Mouse (Mus musculus): ENCODE data around the gene Gm5142. TPM values are rescaled to one million over a fixed set of nuclear protein-coding genes. Genes with fewer than 3 reads are reported as not detected.

Gm5142 gene
- total RNA-seq (2021): not detected
- long read RNA-seq, experiment 1: 0 reads
- long read RNA-seq, experiment 2: 0 reads

DNA sequence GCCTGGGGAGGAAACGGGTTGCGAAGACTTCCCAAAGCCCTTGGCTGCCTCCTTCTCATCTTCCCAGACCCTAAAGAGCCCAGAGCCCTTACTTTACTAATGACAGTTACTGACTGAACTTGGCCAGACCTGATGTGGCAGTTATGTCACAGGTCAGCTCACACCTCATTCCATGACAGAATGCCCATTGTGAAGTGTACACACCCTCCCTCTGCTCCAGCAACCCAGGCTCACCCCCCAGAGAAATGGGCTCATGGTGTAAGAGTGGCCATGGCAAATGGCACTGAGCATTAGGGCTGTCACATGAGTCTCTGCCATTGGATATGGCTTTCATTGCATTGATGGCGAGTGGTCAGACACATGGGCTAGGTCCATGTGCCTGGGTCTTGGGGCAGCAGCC, at the start of gene Gm5142:
Gm5142 (minus strand) TSS at position 101 of the 400 bp plus-strand sequence.
- DNase-seq (ENCODE audit: low spot score in 2 of 2): no peak

DNA sequence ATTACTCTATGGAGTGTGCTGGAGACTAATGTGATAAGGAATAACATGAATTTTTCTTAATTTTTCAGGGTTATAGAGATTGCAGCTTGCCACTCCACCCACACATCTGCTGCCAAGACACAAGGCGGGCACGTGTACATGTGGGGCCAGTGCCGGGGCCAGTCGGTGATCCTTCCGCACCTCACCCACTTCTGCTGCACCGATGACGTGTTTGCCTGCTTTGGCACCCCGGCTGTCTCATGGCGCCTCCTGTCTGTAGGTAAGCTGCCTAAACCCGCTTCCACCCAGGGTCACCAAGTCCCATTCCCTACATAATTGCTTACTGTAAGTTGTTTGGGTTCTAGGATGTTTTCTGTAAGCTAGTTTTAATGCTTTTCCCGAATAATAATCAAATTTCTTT, 47.7 kb upstream of the Gm5142 start:
- DNase-seq (ENCODE audit: low spot score in 2 of 2): no peak

DNA sequence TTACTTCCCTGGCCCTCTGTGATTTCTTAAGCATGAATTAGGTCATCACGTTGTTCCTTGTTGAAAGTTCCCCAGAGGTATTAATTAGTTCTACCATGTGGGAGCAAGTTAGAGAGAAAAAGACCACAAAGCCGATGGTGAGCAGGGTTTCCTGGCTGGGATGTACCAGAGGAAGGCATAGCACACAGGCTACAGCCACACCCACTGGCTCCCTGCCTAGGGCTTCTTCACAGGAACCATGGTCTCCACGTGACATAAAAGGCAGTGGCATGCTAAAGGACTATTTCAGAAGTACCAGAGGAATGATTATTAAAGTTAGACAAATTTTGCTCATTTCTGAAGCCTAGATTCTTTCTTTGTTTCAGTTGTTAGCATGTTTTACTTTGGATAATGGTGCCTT, 40.7 kb upstream of the Gm5142 start:
- DNase-seq (ENCODE audit: low spot score in 2 of 2): no peak

DNA sequence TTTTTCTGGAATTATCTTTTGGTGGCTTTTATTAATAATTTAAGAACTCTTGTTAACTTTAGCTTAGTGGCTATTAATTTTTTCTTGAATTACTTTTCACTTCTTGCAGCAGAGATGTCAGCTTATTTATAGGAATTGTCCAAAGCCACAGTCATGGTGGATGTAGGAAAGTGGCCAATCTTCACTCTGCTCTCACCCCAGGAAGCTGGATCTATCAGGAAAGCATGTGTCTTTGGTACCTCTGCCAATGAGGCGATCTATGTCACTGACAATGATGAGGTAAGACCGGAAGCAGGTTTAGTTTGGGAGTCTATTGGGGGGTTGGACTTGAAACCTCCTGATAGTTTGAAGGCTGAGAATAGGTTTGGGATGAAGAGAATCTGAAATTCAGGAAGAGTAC, 31.3 kb upstream of the Gm5142 start:
- DNase-seq (ENCODE audit: low spot score in 2 of 2): no peak

DNA sequence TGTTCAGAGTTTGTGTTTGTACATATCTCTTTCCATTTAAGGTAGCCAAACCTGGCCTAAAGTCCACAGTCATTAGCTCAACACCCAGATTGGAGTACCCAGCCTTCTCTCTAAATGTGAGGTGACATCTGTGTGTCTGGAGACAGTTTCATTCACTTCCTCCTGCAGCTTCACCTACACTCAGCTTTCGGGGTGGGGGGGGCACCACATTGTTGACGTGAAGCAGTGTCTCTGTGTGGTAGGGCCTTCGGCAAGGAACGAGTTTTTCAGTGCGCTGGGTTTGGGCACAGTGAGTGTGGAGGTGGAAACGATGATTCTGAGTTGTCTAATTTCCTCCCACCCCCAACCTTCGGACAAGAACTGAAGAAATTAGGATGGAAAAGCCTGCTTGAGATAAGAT, 30.5 kb upstream of the Gm5142 start:
- no peak for DNase-seq (ENCODE audit: low spot score in 2 of 2)

DNA sequence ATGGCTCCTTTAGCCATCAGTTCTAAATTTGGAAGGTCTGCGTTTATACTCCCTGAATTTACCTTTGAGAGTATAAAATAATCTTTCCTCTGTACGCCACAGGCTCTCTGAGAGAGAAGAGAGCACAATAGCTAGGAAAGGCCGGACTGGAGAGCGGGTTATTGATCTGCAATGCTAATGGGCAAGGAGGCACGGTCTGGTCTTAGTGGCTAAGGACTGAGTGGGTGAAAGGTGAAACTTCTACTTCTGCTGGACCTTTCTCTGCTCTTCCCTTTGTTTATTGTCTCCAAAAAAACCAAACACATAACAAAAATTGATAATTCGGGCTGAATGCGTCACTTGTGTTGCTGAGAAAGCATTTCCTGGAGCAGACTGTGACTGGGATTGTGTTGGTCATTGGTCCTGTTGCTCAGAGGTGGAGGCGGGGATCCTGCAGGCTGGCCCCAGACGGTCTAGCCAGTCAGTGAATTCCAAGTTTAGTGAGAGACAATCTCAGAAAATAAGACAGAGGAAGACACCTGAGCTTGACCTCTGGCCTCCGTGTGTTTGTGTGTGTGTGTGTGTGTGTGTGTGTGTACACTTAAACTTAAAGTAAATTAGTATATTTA, 27.5 kb upstream of the Gm5142 start:
- DNase-seq (ENCODE audit: low spot score in 2 of 2): no peak

DNA sequence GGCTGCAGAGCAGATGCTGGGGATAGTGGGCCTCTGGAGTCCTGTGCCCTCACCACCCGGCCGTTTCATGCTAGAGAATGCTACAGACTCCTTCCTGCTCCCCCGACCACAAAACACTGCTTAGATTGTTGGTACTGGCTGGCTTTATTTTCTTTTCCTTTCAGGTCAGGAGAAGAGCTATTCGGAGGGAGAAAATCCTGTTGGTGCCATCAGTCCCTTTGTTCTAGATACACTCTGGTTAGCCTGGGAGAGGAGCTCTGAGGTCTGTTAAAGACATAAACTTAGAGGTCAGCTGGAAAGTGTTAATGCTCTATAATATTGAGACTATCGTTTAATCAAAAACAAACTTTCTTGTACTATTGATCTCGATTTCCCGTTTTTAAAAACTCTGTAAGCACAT, 26.9 kb upstream of the Gm5142 start:
- DNase-seq (ENCODE audit: low spot score in 2 of 2): no peak

DNA sequence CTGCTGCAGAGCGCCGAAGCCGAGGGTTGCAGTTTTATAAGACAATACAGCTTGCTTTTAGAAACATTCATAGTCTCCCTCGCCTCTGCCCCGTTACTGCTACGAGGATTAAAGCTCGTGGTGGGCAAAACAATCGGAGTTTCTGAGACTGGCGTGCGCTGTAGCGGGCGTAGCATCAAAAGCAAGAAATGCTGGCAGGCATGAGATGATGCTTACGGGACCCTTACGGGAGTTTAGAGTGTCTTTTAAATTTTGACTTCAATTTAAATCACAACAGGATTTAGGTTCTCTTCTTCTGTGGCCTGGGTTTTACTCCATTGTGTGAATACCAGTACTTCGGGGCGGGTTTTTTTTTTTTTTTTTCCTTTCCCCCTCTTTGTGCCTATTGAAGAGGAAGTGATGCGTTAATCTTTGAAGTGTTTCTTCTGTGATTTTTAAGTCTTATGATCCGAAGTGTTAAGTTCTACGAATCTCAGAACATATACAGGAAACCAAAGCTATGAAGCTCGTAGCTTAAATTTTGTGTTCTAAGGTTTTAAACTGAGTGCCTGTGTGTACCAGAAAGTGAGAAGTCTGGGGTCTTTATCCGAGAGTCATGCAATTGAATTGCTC, 23.2 kb upstream of the Gm5142 start:
- DNase-seq (ENCODE audit: low spot score in 2 of 2): no peak

DNA sequence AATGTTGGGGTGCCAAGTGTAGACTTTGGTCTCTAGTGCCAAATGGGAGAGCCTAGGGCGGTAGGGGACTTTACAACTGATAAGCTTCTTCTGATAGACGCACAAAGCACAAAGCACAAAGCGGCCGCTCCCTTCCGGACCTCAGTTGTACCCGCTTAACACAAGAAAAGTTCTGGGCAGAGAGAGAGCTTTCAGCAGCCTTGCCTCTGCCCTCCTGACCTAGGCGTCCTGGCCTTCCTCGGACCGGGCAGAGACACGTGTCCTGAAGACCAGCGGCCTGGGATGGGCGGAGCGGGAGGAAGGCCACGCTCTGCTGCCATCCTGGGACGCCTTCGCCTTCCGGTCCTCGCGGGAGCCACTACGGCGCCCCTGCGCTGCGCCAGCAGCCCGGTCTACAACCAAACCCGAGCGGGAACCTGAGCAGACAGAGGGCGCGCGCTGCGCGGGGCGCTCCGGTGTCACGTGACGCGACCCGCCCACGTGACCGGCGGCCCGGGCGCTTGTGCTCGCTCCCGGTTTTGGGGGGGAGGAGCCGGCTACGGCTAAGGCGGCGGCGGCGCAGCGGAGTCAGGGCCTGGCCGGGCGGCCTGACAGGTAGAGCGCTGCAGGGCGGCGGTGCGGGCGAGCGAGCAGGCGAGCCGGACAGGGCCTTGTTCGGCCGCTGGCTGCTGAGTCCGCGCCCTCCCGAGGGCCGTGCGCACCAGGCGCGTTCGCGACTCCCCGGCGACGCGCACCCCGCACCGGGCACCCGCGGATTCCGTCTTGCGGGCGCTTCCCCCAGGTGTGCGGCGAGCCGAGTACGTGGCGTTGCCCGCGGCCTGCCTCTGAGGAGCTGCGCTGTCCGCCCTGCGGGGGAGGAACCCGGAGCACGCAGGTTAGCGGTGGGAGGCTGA, 22.4 kb upstream of the Gm5142 start, which contains the start of gene Rcbtb1:
Rcbtb1 (plus strand) TSS at position 499 of the 893 bp plus-strand sequence.
- peak; percentile 90 to 92 for DNase-seq (ENCODE audit: low spot score in 2 of 2)

DNA sequence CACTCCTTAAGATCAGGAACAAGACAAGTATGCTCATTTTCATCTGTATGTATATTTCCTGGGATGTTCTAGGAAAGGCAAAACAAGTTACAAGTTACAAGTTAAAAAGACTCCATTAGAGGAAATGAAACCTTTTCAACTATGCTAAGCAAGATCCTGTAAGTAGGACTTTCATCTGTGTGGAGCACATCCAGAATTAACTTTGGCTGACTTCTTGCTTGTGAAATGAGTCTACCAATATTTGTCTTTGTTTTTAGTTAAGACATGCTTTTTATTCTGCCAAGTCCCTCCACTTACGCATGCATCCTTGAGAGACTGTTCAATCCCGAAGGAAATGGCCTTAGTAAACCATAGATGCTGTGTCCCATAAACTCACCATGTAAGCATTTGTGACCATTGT, 7.6 kb upstream of the Gm5142 start:
- no peak for DNase-seq (ENCODE audit: low spot score in 2 of 2)

DNA sequence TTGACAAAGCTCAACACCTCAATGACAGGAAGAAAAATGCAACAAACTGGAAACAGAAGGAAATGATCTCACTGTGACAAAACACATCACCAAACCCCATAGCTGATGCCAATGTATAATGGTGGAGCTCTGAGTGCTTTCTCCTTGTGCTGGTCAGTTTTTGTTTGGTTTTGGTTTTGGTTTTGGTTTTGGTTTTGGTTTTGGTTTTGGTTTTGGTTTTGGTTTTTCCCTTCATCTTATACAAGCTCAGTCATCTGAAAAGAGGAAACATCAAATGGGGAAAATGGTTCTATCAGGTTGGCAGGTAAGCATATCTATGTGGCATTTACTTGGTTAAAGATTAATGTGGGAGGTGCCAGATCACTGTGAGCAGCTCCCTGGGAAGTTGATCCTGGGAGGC, 7.0 kb upstream of the Gm5142 start:
- DNase-seq (ENCODE audit: low spot score in 2 of 2): no peak

DNA sequence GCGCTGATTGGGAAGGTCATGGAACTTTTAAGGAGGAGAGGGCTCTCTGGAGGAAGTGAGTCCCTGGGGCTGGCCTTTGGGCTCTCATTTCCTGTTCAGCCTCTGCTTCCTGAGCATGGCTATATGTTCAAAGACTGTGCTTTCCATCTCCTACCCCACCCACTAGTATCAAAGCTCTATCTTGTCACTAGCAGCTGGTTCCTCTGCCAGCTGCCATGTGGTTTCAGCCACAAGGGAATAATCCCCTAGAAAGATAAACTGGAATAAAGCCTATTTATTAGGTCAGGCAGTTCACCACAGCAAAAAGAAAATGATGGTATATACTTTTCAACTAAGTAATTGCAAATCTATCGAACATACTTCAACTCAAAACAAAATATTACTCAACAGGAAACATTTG, 4.2 kb upstream of the Gm5142 start:
- no peak for DNase-seq (ENCODE audit: low spot score in 2 of 2)

DNA sequence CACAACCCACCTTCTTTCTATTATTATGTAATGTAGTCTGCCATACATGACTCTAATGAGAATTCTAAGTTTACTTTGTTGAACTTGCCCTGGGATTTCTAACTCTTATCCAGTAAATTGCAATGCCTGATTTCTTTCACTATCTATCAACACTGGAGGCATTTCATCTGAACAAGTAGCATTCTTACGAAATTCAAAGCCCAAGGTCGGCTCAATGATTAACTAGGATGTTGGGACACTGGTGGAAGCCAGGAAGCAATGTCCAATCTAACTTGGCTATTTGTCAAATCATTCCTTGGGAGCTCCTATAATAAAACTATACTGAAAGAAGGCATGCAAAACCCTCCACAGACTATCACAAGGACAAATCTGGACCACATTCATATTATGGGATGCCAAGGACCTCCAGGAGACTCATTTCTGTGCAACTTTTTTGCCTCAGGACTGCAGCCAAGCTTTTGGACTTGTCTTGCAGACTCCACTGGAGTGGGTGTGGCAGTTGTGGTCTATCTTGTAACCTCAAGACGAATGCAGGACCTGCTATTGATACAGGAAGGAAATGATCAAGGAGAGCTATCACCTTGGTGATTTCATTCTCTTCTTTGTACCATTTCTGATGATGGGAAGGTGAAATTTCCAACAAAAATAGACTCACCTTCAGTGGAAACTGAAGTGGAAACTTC, 21.4 kb downstream of the Gm5142 start:
- DNase-seq (ENCODE audit: low spot score in 2 of 2): no peak

DNA sequence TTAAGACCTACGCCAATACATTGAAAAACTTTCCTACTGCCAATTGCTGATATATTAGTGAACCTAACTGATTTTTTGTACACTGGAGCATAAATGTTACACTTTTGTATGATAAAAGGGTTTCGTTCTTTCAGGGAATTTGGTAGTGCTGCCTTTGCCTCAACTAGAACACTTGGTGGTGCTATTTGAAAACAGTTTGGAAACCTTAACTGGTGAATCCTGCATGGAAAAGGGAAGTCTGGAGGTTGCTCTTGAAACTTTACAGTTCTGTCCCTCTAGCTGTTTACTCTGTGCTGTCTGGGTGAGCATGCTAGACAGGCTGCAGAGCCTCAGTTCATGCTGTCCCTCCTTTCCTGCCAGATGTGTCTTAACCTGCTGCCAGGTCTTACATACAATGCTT, 23.0 kb downstream of the Gm5142 start:
- peak in 1 of 2 experiments; percentile 26 for DNase-seq (ENCODE audit: low spot score in 2 of 2)

DNA sequence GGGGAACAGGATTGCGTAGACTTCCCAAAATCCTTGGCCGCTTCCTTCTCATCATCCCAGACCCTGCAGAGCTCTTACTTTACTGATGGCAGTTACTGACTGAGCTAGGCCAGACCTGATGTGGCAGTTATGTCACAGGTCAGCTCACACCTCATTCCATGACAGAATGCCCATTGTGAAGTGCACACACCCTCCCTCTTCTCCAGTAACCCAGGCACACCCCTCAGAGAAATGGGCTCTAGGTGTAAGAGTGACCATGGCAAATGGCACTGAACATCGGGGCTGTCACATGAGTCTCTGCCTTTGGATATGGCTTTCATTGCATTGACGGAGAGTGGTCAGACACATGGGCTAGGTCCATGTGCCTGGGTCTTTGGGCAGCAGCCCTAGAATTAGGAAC, 35.8 kb downstream of the Gm5142 start, which contains the start of gene 1700129C05Rik:
1700129C05Rik (minus strand) TSS at position 101 of the 400 bp plus-strand sequence.
- no peak for DNase-seq (ENCODE audit: low spot score in 2 of 2)

DNA sequence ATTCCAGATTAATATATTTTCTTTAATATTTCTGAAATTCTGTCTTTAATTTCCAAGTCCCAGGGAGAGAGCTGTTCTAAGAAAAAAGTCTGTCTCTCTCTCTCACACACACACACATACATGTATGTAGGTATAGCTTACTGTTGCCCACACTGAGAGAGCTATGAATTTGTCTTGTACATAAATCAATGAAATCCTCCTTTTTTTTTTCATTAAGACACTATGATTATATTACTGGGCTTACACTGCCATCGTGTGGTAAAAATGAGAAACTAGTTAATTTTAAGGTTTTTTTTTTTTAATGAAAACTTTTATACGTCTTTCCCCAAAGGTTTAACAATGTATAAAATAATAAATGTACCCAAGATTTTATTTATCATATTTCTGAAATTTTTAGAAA, 64.3 kb downstream of the Gm5142 start:
- DNase-seq (ENCODE audit: low spot score in 2 of 2): peak in 1 of 2 experiments; percentile 16

Other genes with a start within 250 kb of the Gm5142 start
- not detected for gene 1700129C05Rik, start 35.9 kb downstream of the Gm5142 start, total RNA-seq (2021)
- 10 to 100 TPM; 31.7 to 33.5 TPM for gene Rcbtb1, start 22.5 kb upstream of the Gm5142 start, total RNA-seq (2021)
- gene Gm6904, start 81.5 kb upstream of the Gm5142 start, total RNA-seq (2021): not detected
- gene Phf11a, start 118.8 kb upstream of the Gm5142 start, total RNA-seq (2021): not detected
- gene Phf11b, start 162.6 kb upstream of the Gm5142 start, total RNA-seq (2021): not detected
- under 1 TPM; 0.48 to 0.72 TPM for gene Phf11d, start 186.7 kb upstream of the Gm5142 start, total RNA-seq (2021)
- under 1 TPM; 0.62 to 0.74 TPM for gene Phf11c, start 216.6 kb upstream of the Gm5142 start, total RNA-seq (2021)